Mouse (Mus musculus) heart, embryonic 15.5 days (tissue): ENCODE measurements at regions not wholly inside any gene's neighbourhood (a gene's known extent, or its start where the extent isn't known, plus 50 kb on each side); places are given as distances from the start of the nearest gene placed in this dataset.

Source experiments
- ATAC-seq: fragments of 200-750 bp; cut with Nextera tagmentation; replicated peaks from 2 replicates; pipeline ENCODE4 v1.8.0; 2017; ENCODE audit warnings: low read depth, moderate TSS enrichment; ENCODE audit not compliant: insufficient number of reproducible peaks, insufficient read depth, low FRiP score
- H3K27ac ChIP-seq: fragments of 300-500 bp; sonication (generic); 2 replicates; pipeline ENCODE4 v1.5.1; 2015; ENCODE audit warnings: mild to moderate bottlenecking, inconsistent platforms
- H3K27me3 ChIP-seq: fragments of 300-500 bp; sonication (generic); 2 replicates; pipeline ENCODE4 v1.6.1; 2015; ENCODE audit warnings: inconsistent platforms
- H3K36me3 ChIP-seq: fragments of 300-500 bp; sonication (generic); 2 replicates; pipeline ENCODE4 v1.6.1; 2015; ENCODE audit warnings: mild to moderate bottlenecking, inconsistent platforms
- H3K4me1 ChIP-seq: fragments of 300-500 bp; sonication (generic); replicated peaks from 2 replicates; pipeline ENCODE4 v1.6.1; 2015; ENCODE audit warnings: inconsistent platforms
- H3K4me2 ChIP-seq: fragments of 300-500 bp; sonication (generic); 2 replicates; pipeline ENCODE4 v1.6.1; 2015; ENCODE audit warnings: inconsistent platforms, mild to moderate bottlenecking, moderate library complexity
- H3K4me3 ChIP-seq: fragments of 300-500 bp; sonication (generic); 2 replicates; pipeline ENCODE4 v1.5.1; 2015; ENCODE audit warnings: mild to moderate bottlenecking, inconsistent platforms
- H3K9ac ChIP-seq: fragments of 300-500 bp; sonication (generic); 2 replicates; pipeline ENCODE4 v1.6.1; 2015; ENCODE audit warnings: mild to moderate bottlenecking, inconsistent platforms
- H3K9me3 ChIP-seq: fragments of 300-500 bp; sonication (generic); replicated peaks from 2 replicates; pipeline ENCODE4 v1.6.1; 2016; ENCODE audit warnings: inconsistent platforms
- WGBS: fragments of 180-500 bp; shearing (Covaris S2); methylation state at CpG from one replicate; pipeline ENCODE4 v1.1.7; 2015; ENCODE audit warnings: mixed read lengths; 5-methylcytosine and 5-hydroxymethylcytosine counted together

- Histone ChIP-seq H3K9me3 (no peaks in the 10 kb centered on the region), H3K9ac (no peak overlapping the region), H3K27ac (no peak overlapping the region), H3K36me3 (no peaks in the 10 kb centered on the region), H3K27me3 (no peaks in the 10 kb centered on the region), H3K4me1 (no peaks in the 10 kb centered on the region), H3K4me3 (no peak overlapping the region), H3K4me2 (no peak overlapping the region)
- ATAC-seq = no peak
- WGBS = 60% methylated on average over 3 of the region's 3 CpGs
These were observed 362.6 kb downstream of the Rfpl4b start for GRCm38 (mm10) chr10:38458975-38459374.

DNA sequence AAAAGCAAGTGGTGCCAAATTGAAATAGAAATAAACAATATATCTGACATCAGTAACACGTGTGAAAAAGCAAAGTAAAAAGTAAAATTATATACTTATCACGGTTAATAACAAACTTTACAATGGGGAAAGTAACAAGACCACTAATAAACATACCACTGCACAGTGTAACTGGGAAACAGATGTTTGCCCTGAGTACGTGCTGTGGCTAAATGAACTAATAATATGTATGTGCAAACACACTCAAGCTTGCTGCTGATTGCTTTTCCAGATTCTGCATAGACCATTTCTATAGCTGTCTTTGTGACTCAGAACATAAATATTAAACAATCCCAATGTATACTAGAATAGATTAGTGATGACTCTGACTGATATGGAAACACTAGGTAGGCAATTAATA, 363.2 kb downstream of the Rfpl4b start:
- no peaks in the 10 kb centered on the region for H3K36me3 ChIP-seq
- H3K27me3 ChIP-seq = no peaks in the 10 kb centered on the region
- no peak overlapping the region for H3K9ac ChIP-seq
- no peaks in the 10 kb centered on the region for H3K9me3 ChIP-seq
- H3K4me2 ChIP-seq = no peak overlapping the region
- H3K4me1 ChIP-seq = no peaks in the 10 kb centered on the region
- ATAC-seq = no peak
- H3K4me3 ChIP-seq = no peak overlapping the region
- WGBS = 69% methylated on average over 3 of the region's 3 CpGs
- no peak overlapping the region for H3K27ac ChIP-seq

- H3K27me3 ChIP-seq = no peaks in the 10 kb centered on the region
- H3K36me3 ChIP-seq = no peaks in the 10 kb centered on the region
- no peaks in the 10 kb centered on the region for H3K4me1 ChIP-seq
- no peak overlapping the region for H3K4me3 ChIP-seq
- ATAC-seq = no peak
- no peak overlapping the region for H3K4me2 ChIP-seq
- H3K9me3 ChIP-seq = no peaks in the 10 kb centered on the region
- no peak overlapping the region for H3K27ac ChIP-seq
- no peak overlapping the region for H3K9ac ChIP-seq
These were observed 364.8 kb downstream of the Rfpl4b start for GRCm38 (mm10) chr10:38456786-38457185.

DNA sequence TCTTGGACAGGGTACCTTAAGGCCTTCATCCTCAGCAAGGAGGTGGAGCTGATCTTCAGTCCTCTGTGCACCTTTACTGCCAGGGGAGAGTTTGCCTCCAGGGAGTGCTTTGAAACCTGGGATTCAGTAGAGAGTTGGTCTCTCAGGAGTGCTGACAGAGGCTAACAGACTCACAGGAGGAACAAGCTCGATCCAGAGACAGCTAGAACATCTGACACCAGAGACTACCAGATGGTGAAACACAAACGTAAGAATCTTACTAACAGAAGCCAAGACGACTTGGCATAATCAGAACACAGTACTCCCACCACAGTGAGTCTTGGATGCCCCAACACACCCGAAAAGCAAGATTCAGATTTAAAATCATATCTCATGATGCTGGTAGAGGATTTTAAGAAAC, 372.3 kb downstream of the Rfpl4b start:
- H3K9me3 ChIP-seq = no peaks in the 10 kb centered on the region
- H3K4me3 ChIP-seq = no peak overlapping the region
- no peaks in the 10 kb centered on the region for H3K36me3 ChIP-seq
- no peak for ATAC-seq
- no peak overlapping the region for H3K9ac ChIP-seq
- H3K27ac ChIP-seq = no peak overlapping the region
- no peaks in the 10 kb centered on the region for H3K27me3 ChIP-seq
- no peaks in the 10 kb centered on the region for H3K4me1 ChIP-seq
- H3K4me2 ChIP-seq = no peak overlapping the region
- WGBS = 77% methylated on average over 4 of the region's 4 CpGs

DNA sequence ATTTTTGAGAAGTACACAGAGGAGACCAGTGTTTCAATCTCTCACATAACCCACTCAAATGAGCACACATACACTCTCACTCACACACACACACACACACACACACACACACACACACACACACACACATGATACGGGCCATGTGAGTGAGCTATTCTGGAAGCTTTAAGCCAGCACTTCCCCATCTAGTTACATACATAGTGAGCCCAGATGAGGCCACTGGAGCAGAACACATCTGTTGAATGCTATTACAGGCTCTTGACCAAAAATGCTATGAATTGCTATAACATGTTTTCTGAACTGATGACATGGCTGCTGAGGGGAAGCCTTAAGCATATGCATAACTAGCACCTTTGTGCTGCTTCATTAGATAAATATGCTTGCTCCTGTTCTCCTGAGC, 373.9 kb downstream of the Rfpl4b start:
- no peak for ATAC-seq
- WGBS = 75% methylated on average over 1 of the region's 1 CpGs

GRCm38 (mm10) chr10:38447256-38447655, 374.3 kb downstream of the Rfpl4b start:
- Histone ChIP-seq H3K36me3 (no peaks in the 10 kb centered on the region), H3K4me2 (no peak overlapping the region), H3K4me1 (no peaks in the 10 kb centered on the region), H3K4me3 (no peak overlapping the region), H3K9me3 (no peaks in the 10 kb centered on the region), H3K27ac (no peak overlapping the region), H3K27me3 (no peaks in the 10 kb centered on the region), H3K9ac (no peak overlapping the region)
- ATAC-seq = no peak

More for the DNA sequence above, 373.9 kb downstream of the Rfpl4b start:
- H3K36me3 ChIP-seq = no peaks in the 10 kb centered on the region
- no peak overlapping the region for H3K27ac ChIP-seq
- H3K9ac ChIP-seq = no peak overlapping the region
- no peak overlapping the region for H3K4me3 ChIP-seq
- no peak overlapping the region for H3K4me2 ChIP-seq
- no peaks in the 10 kb centered on the region for H3K27me3 ChIP-seq
- H3K4me1 ChIP-seq = no peaks in the 10 kb centered on the region
- no peaks in the 10 kb centered on the region for H3K9me3 ChIP-seq

DNA sequence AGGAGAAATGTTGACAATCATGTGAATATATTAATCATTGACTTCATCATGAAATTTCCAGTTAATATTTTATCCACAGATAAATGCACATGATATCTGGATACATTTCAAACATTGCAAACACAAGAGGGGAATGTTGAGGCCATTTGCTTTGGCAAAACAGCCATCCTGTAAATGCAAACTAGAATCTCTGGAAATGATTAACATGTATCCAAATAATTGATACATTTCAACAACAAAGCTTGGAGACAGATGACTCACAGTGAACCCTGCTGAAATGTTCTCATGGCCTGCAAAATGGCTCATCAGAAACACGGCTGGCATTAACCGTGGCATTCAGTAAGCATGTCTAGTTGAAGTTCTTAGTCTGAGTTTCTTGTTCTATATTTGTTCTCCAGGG, 382.3 kb downstream of the Rfpl4b start:
- 89% methylated on average over 2 of the region's 2 CpGs for WGBS

GRCm38 (mm10) chr10:38436907-38437306, 384.7 kb downstream of the Rfpl4b start:
- WGBS = 70% methylated on average over 3 of the region's 3 CpGs
- H3K4me2 ChIP-seq = no peak overlapping the region
- H3K27ac ChIP-seq = no peak overlapping the region
- H3K9ac ChIP-seq = no peak overlapping the region
- no peaks in the 10 kb centered on the region for H3K36me3 ChIP-seq
- H3K4me3 ChIP-seq = no peak overlapping the region
- ATAC-seq = no peak
- H3K4me1 ChIP-seq = no peaks in the 10 kb centered on the region
- H3K27me3 ChIP-seq = no peaks in the 10 kb centered on the region
- H3K9me3 ChIP-seq = no peaks in the 10 kb centered on the region

More for the DNA sequence above, 382.3 kb downstream of the Rfpl4b start:
- Histone ChIP-seq H3K4me2 (no peak overlapping the region), H3K36me3 (no peaks in the 10 kb centered on the region), H3K9me3 (no peaks in the 10 kb centered on the region), H3K27me3 (no peaks in the 10 kb centered on the region), H3K4me3 (no peak overlapping the region), H3K27ac (no peak overlapping the region), H3K9ac (no peak overlapping the region), H3K4me1 (no peaks in the 10 kb centered on the region)
- no peak for ATAC-seq

- Histone ChIP-seq H3K4me1 (no peaks in the 10 kb centered on the region), H3K27me3 (no peaks in the 10 kb centered on the region), H3K4me3 (no peak overlapping the region), H3K9ac (no peak overlapping the region), H3K27ac (no peak overlapping the region), H3K9me3 (no peaks in the 10 kb centered on the region), H3K36me3 (no peaks in the 10 kb centered on the region), H3K4me2 (no peak overlapping the region)
- no peak for ATAC-seq
- WGBS = 70% methylated on average over 3 of the region's 3 CpGs
These were observed 400.0 kb downstream of the Rfpl4b start for GRCm38 (mm10) chr10:38421541-38421940.

GRCm38 (mm10) chr10:38419771-38420170, 401.8 kb downstream of the Rfpl4b start:
- Histone ChIP-seq H3K4me3 (no peak overlapping the region), H3K9me3 (no peaks in the 10 kb centered on the region), H3K4me2 (no peak overlapping the region), H3K27me3 (no peaks in the 10 kb centered on the region), H3K4me1 (no peaks in the 10 kb centered on the region), H3K27ac (no peak overlapping the region), H3K9ac (no peak overlapping the region), H3K36me3 (no peaks in the 10 kb centered on the region)
- ATAC-seq = no peak

DNA sequence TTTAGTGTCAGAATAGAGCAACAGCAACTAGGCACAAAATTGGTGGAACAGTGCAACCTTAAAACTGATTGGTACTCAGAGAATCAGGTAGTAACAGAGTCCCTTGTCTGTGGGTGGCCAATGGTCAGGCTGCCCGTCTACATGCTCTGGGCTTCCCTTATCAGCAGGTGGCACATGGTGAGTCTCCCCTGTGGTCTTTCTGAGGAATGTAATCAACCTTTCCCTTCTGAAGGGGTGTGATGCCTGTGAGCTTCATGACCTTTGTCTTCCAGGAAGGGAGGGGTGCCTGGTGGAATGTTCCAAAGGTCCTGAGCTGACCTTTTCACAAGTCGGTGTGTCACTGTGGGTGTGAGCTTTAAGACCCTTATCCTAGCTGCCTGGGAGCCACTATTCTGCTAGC, 438.4 kb downstream of the Rfpl4b start:
- H3K4me1 ChIP-seq = no peaks in the 10 kb centered on the region
- H3K4me3 ChIP-seq = no peak overlapping the region
- WGBS = 41% methylated on average over 2 of the region's 2 CpGs
- H3K9me3 ChIP-seq = no peaks in the 10 kb centered on the region
- no peak overlapping the region for H3K9ac ChIP-seq
- ATAC-seq = no peak
- no peak overlapping the region for H3K27ac ChIP-seq
- H3K36me3 ChIP-seq = no peaks in the 10 kb centered on the region
- no peaks in the 10 kb centered on the region for H3K27me3 ChIP-seq
- no peak overlapping the region for H3K4me2 ChIP-seq

DNA sequence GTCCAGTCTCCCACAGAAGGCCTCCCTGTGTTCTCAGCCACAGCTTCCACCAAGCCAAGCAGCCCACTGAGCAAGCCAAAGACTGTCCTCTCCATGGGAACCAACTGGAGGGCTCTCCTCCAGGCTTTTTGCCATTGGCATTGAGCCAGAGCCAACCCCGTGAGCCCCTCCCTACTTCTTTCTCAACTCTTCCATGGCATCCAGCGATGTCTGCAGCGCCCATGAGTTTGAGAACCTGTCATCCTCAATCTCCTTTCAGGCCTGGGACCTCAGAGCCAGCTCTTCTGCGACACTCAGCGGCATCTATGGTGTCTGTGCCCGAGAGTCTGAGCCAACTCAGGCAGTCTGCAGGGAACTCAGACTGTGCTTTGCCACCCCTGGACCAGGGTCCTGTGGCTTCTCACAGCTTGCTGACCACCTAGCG, 439.7 kb downstream of the Rfpl4b start:
- H3K36me3 ChIP-seq = no peaks in the 10 kb centered on the region
- 84% methylated on average over 7 of the region's 7 CpGs for WGBS
- no peak overlapping the region for H3K27ac ChIP-seq
- ATAC-seq = no peak
- H3K4me2 ChIP-seq = no peak overlapping the region
- H3K27me3 ChIP-seq = no peaks in the 10 kb centered on the region
- no peak overlapping the region for H3K9ac ChIP-seq
- no peaks in the 10 kb centered on the region for H3K4me1 ChIP-seq
- no peaks in the 10 kb centered on the region for H3K9me3 ChIP-seq
- H3K4me3 ChIP-seq = no peak overlapping the region

GRCm38 (mm10) chr10:38380388-38380787, 441.2 kb downstream of the Rfpl4b start:
- H3K27me3 ChIP-seq = no peaks in the 10 kb centered on the region
- H3K4me3 ChIP-seq = no peak overlapping the region
- WGBS = 65% methylated on average over 2 of the region's 2 CpGs
- H3K4me1 ChIP-seq = no peaks in the 10 kb centered on the region
- no peaks in the 10 kb centered on the region for H3K36me3 ChIP-seq
- H3K9me3 ChIP-seq = no peaks in the 10 kb centered on the region
- no peak overlapping the region for H3K9ac ChIP-seq
- H3K27ac ChIP-seq = no peak overlapping the region
- ATAC-seq = no peak
- no peak overlapping the region for H3K4me2 ChIP-seq
